ENCODE assay signal across 9 mouse cellular contexts in the genomic region with DNA sequence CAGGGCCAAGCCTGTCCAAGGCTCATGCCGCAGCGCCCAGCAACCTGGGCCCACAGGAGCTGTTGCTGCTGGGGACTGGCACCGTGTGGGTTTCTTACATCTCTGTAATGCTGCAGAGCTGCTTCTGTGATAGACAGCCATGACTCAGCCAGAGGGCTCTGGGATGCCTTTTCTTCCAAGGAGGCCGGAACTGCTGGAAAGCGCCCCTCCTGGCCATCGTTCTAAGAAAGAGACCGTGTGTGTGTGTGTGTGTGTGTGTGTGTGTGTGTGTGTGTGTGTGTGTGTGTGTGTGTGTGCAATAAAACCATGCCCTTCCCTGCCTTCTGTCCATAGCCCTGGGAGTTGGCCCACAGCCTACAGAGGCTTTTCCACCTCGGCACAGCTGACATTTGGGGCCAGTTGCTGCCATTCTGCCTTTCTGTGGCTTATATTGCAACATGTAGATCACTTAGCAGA. TPM values are rescaled to one million over a fixed set of nuclear protein-coding genes. Genes with fewer than 3 reads are reported as not detected.
DNase-seq lines count a peak whose midpoint lies in the region; ATAC-seq and TF ChIP-seq lines count a peak whose summit lies in the region.
"Had no signal": no experiment of that assay in that cellular context is flagged by ENCODE, and none has a peak within 500 bp of the region (broad histone marks: within the 10 kb centered on the region; RNA-seq: fewer than 3 reads in every experiment).

No protein-coding gene starts in this region.

- no peaks in the 10 kb centered on the region for H3K36me3 ChIP-seq in hindbrain, postnatal 0 days (ENCODE audit: insufficient read depth, low read length)
- no peaks in the 10 kb centered on the region for H3K36me3 ChIP-seq in hindbrain, embryonic 14.5 days (replicated peaks; ENCODE audit: control insufficient read depth, insufficient read depth)
- H3K36me3 ChIP-seq in kidney, adult 2 months (ENCODE audit: control insufficient read depth, insufficient read depth, low read length) = no peaks in the 10 kb centered on the region
- H3K36me3 ChIP-seq: neural tube, embryonic 12.5 days had no signal

- peak; percentile 77 for ATAC-seq in hindbrain, postnatal 0 days
- no peak for ATAC-seq in hindbrain, embryonic 14.5 days (ENCODE audit: low FRiP score)
- ATAC-seq: liver, postnatal 0 days had no signal

- peaks cover 7% of the 10 kb centered on the region; the same call in 1 of the 2 replicates for H3K4me1 ChIP-seq in hindbrain, postnatal 0 days (ENCODE audit: insufficient read depth, low read length)
- H3K4me1 ChIP-seq in hindbrain, embryonic 14.5 days (replicated peaks; ENCODE audit: control insufficient read depth, insufficient read depth, low read length) = no peaks in the 10 kb centered on the region
- H3K4me1 ChIP-seq in kidney, adult 2 months (ENCODE audit: control insufficient read depth, insufficient read depth, low read length) = no peaks in the 10 kb centered on the region
- H3K4me1 ChIP-seq: neural tube, embryonic 12.5 days had no signal

- H3K4me3 ChIP-seq in hindbrain, postnatal 0 days (ENCODE audit: low read length) = no peak overlapping the region
- H3K4me3 ChIP-seq in hindbrain, embryonic 14.5 days (replicated peaks; ENCODE audit: low read length) = no peak overlapping the region
- no peak overlapping the region for H3K4me3 ChIP-seq in kidney, adult 2 months (ENCODE audit: insufficient read depth, low read depth, low read length)
- H3K4me3 ChIP-seq: neural tube, embryonic 12.5 days had no signal

- 32% methylated on average over 8 of the region's 8 CpGs for WGBS in hindbrain, postnatal 0 days
- 62% methylated on average over 8 of the region's 8 CpGs for WGBS in hindbrain, embryonic 14.5 days
- WGBS in kidney, adult 2 months = 79% methylated on average over 8 of the region's 8 CpGs

- H3K27ac ChIP-seq in hindbrain, postnatal 0 days = peak overlapping the region; percentile 63
- H3K27ac ChIP-seq in hindbrain, embryonic 14.5 days = no peak overlapping the region
- H3K27ac ChIP-seq in kidney, adult 2 months (ENCODE audit: insufficient read depth, low read depth, low read length) = no peak overlapping the region
- H3K27ac ChIP-seq: neural tube, embryonic 12.5 days had no signal

- no peak overlapping the region for H3K4me2 ChIP-seq in hindbrain, postnatal 0 days (ENCODE audit: low read depth, low read length)
- H3K4me2 ChIP-seq in hindbrain, embryonic 14.5 days (replicated peaks) = no peak overlapping the region
- H3K4me2 ChIP-seq: neural tube, embryonic 12.5 days had no signal

- no peak for TF ChIP-seq POLR2A in kidney, adult 2 months (IDR thresholded peaks at IDR 0.05; ENCODE audit: low read depth, low read length)

- TF ChIP-seq CTCF in hindbrain, postnatal 0 days (IDR thresholded peaks at IDR 0.05; ENCODE audit: low read depth) = peak; percentile 57
- no peak for TF ChIP-seq CTCF in kidney, adult 2 months (conservative IDR thresholded peaks at IDR 0.05; ENCODE audit: insufficient read depth, insufficient read length, low read depth, low read length)

- no peaks in the 10 kb centered on the region for H3K27me3 ChIP-seq in hindbrain, postnatal 0 days (ENCODE audit: insufficient read depth, low read length)
- no peaks in the 10 kb centered on the region for H3K27me3 ChIP-seq in hindbrain, embryonic 14.5 days (ENCODE audit: control insufficient read depth, insufficient read depth, low read length)
- H3K27me3 ChIP-seq in kidney, adult 2 months (replicated peaks; ENCODE audit: control insufficient read depth, insufficient read depth, low read length) = no peaks in the 10 kb centered on the region
- H3K27me3 ChIP-seq: neural tube, embryonic 12.5 days had no signal

- DNase-seq in hindbrain, postnatal 0 days (ENCODE audit: low spot score) = peak; percentile 75
- DNase-seq in hindbrain, embryonic 14.5 days (ENCODE audit: low spot score) = no peak
- DNase-seq in 416B (ENCODE audit: low read depth) = peak; percentile 17
- DNase-seq in adipocyte (ENCODE audit: low spot score) = peak; percentile 79
- peak; percentile 57 to 75 for DNase-seq in cerebellum, postnatal 25 days
- DNase-seq in kidney, adult 2 months = no peak
- DNase-seq in urinary bladder, postnatal 25 days (ENCODE audit: low spot score) = no peak
- DNase-seq: liver, postnatal 0 days had no signal

- H3K9ac ChIP-seq in hindbrain, postnatal 0 days (replicated peaks; ENCODE audit: low read length) = no peak overlapping the region
- no peak overlapping the region for H3K9ac ChIP-seq in hindbrain, embryonic 14.5 days
- H3K9ac ChIP-seq: liver, postnatal 0 days; neural tube, embryonic 12.5 days had no signal

- H3K9me3 ChIP-seq in hindbrain, postnatal 0 days (ENCODE audit: low read length) = no peaks in the 10 kb centered on the region
- H3K9me3 ChIP-seq in hindbrain, embryonic 14.5 days (ENCODE audit: control insufficient read depth, low read length) = no peaks in the 10 kb centered on the region
- H3K9me3 ChIP-seq: neural tube, embryonic 12.5 days had no signal

RNA-seq across cellular contexts. Expression of gene Rassf5, which starts 35.1 kb away (rescaled TPM):
- 12.9 and 41.5 TPM in 2 replicates for total RNA-seq in hindbrain, postnatal 0 days (2014; rRNA removed)
- 8.1 and 8.3 TPM in 2 replicates for polyA plus RNA-seq in hindbrain, postnatal 0 days (2015; fragmentation: Nextera tagmentation; extraction: Ambion mirVana)
- 4.0 and 5.0 TPM in 2 replicates for polyA plus RNA-seq in hindbrain, embryonic 14.5 days (2014; fragmentation: Nextera tagmentation; extraction: Ambion mirVana)
- polyA plus RNA-seq in kidney, adult 2 months (2012; rRNA removed) = 3.8 and 5.7 TPM in 2 replicates

RNA-seq across cellular contexts. Expression of gene Eif2d, which starts 57.0 kb away (rescaled TPM):
- total RNA-seq in hindbrain, postnatal 0 days (2014; rRNA removed) = 38.1 and 39.7 TPM in 2 replicates
- polyA plus RNA-seq in hindbrain, postnatal 0 days (2015; fragmentation: Nextera tagmentation; extraction: Ambion mirVana) = 42.8 and 44.4 TPM in 2 replicates
- polyA plus RNA-seq in hindbrain, embryonic 14.5 days (2014; fragmentation: Nextera tagmentation; extraction: Ambion mirVana) = 50.3 TPM in 2 replicates
- polyA plus RNA-seq in kidney, adult 2 months (2012; rRNA removed) = 32.1 and 35.5 TPM in 2 replicates

Comparison
In these comparisons a context has a peak if more than half of its experiments do, and no peak if none do; other contexts are left out.
1. DNase-seq: peak in hindbrain, postnatal 0 days (single experiment), 416B (single experiment), adipocyte (single experiment) and cerebellum, postnatal 25 days (2 of 2); none in hindbrain, embryonic 14.5 days (single experiment), kidney, adult 2 months (single experiment) and urinary bladder, postnatal 25 days (single experiment).